Mouse (Mus musculus) megakaryocyte, embryonic 14.5 days (primary cell): ENCODE data around the gene Ccdc73.

ENCODE experiments used
- FLI1 ChIP-seq: IDR thresholded peaks from 2 replicates; pipeline ENCODE4 v1.6.1; 2012; ENCODE audit warnings: low read length, inconsistent platforms, mixed read lengths
- GATA1 ChIP-seq: IDR thresholded peaks from 3 replicates; pipeline ENCODE4 v1.6.1; 2012; ENCODE audit warnings: mixed read lengths, low read length, inconsistent platforms, borderline replicate concordance

DNA sequence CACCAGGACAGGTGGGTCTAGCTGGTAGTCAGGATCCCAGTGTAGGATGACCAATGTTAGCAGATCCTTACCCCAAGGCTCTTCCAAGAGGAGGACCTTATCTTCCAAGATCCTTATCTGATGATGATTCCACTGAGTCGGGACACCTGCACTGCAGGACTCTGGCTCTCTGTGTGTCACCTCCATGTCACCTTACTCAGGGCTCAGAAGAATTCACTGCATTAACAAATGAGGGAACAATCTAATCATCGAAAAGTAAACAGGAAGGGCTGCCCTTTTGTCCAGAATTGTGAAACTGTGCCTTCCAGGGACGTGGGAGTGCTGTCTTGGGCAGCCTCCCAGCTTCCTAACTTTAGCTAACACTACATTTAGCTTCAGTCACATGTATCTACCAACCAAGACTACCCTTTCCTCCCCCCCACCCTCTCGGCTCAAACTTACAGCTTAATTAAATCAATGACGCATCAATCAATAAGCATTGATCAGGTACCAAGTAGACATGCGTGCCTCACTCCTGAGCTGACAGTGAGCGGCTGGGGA is 191.0 kb downstream of the Ccdc73 start:
- TF ChIP-seq GATA1 (no peak), FLI1 (no peak)
